Mouse (Mus musculus): ENCODE measurements around the gene 4930507D05Rik.
A peak's percentile ranks its signal among the peaks of the same experiment; 100 is the strongest.
"Not testable (repeated sequence)": the region's sequence is repeated elsewhere in the genome, so short reads cannot be mapped to it uniquely, and the experiment has no call there.

4930507D05Rik gene

GRCm38 (mm10) chr10:62481108-62481852 lies 32.0 kb downstream of the 4930507D05Rik start:
- DNase-seq, result no peak

- peak; percentile 57 for DNase-seq
Measured at GRCm38 (mm10) chr10:62485878-62486582, 36.7 kb downstream of the 4930507D05Rik start.

- DNase-seq, result peak; percentile 100
Measured at GRCm38 (mm10) chr10:62486618-62487415, 37.5 kb downstream of the 4930507D05Rik start, which contains the start of gene Vps26a. Gene Vps26a, minus strand, starts transcription at chr10:62486805.

GRCm38 (mm10) chr10:62488266-62488665 lies 39.0 kb downstream of the 4930507D05Rik start:
- peak; percentile 76 for DNase-seq

- not testable (repeated sequence) for DNase-seq
Measured at GRCm38 (mm10) chr10:62491681-62492080, 42.4 kb downstream of the 4930507D05Rik start.

GRCm38 (mm10) chr10:62500088-62500915 lies 51.0 kb downstream of the 4930507D05Rik start:
- DNase-seq, result peak; percentile 80

All from lung, postnatal 10 days (tissue).